Mouse (Mus musculus) kidney, postnatal 36 days (tissue): ENCODE results near the gene Tle3.
A peak's percentile ranks its signal among the peaks of the same experiment; 100 is the strongest.

ENCODE experiments used
- DNase-seq, 2 experiments: peaks; one replicate each; pipeline ENCODE4 v3.0.0; 2021 to 2022; ENCODE audit warnings: mixed read lengths in 2 of 2

The Tle3 gene

DNA sequence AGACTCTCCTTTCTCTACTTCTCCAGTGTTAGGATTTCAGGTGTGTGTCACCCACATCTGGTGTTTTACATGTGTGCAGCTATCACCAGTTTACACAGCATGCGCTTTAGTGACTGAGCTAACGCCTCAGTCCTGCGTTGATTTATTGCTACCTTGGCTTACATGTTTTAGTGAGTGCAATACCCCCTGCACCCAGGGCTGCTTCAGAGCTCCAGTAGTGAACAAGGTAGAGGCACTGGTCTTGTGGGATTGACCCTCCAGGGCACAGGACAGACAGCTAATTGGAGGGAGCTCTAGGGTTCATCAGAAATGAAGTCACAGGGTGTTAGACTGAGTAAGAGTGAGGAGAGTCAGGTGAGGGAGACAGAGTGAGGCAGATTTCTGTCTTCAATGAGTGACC, 12.4 kb upstream of the Tle3 start:
- DNase-seq = no peak

DNA sequence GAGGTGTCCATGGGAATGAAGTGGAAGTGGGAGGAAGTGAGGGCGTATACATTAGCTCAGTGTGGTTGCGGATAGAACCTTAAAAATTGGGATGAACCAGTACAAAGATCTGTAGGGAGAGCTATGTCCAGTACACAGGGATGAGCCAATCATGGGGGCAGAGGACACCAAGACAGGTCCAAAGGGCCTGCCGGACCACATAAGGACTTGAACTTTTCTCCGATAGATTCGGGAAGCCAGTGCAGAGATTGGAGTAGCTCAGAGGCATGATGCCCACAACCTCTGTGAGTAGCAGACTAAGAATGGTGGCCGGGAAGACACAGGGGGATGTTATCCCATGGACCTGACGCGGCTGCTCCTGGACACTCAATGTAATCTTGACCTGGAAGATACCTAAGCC, 12.0 kb upstream of the Tle3 start:
- DNase-seq = no peak

DNA sequence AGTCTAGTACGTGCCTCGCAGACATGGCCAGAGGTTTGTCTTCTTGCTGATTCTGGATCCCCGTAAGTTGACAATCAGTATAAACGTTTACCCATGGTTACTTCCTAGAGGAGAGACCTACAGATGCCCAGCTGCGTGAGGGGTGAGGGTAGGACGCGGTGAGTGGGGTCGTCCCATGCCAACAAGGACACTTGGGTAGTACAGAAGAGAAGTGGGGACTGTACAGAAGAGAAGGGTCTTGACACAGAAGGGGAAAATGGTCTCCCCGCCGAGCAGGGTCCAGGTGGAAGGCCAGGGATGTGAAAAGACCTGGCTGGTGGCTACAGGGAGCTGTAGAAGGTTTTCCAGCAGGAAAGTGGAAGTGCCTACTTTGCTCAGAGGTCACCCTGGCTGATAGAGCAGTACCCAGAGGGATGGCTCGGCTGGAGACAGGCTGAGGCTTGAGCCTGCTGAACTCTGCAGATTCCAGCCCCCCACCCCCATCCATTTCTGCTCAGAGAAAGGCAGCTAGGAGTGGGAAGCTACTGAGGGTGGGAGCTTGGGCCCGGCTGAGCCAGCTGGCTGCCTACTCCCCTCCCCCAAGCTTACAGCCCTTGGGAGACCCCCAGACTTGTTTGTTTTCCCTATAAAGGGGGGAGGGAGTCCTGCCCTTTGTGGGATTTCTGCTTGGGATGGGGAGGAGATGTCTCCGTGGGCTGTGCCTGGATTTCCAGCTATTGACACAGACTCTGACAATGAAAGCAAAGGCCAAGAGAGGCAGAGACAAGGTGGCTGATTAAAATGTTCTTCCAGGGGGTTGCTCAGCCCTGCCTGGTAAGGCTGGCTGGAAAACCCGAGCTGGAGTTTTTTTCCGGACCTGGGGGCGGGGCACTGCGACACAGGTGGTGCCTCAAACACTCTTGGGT, 11.2 kb upstream of the Tle3 start:
- DNase-seq = peak in 1 of 2 experiments; percentile 73

DNA sequence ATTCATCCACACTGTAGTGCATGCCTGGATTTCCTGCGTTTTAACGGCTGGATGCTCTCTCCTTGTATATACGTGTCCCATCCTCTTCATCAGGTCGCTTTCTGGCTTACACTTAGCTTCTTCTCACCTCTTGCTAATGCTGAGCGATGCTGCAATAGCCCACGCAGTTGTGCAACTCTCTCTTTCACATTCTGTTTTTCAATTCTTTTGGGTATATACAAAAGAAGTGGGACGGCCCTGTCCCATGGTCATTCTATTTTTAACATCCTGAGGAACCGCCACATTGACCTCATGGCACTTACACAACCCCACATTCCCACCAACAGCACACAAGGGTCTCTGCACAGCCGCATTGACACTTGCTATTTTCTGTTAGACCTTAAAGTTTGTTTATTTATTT, 9.0 kb upstream of the Tle3 start:
- DNase-seq = no peak

DNA sequence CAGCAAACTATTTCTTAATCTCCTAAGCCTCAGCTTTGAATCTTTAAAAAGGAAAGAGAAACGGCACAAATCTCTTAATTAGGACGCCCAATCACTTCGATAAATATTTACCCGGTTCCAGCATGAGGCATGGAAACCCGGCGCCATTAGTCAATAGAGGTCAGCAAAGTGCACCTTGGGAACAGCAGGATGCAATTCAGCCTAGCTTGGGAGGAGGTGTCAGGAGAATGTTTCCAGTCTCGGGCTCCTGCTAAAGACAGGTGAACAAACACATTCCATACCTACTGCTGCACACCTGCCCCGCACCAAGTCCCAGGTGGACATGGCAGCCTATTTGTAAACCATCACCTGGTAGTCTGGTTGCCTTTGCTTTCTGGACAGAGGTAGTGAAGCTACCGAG, 6.1 kb upstream of the Tle3 start:
- DNase-seq = no peak

DNA sequence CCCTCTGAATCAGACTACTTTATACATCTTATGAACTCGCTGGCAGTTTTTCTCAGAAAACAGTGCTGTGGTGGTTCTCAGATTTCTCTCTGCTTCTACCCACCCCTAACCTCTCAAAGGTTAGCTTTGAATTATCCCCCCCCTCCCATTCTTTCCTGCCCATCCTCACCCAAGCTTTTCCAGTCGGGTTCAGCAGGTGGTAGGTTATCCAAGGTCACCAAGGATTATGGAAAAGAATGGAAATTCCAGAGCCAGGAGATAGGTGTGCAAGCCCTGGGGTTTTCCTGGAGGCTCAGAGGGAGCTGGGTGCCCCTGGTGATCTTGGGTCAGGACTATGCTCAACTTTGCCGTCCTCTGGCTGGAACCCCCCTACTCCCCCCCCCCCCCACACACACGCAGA, 5.0 kb upstream of the Tle3 start:
- DNase-seq = no peak

DNA sequence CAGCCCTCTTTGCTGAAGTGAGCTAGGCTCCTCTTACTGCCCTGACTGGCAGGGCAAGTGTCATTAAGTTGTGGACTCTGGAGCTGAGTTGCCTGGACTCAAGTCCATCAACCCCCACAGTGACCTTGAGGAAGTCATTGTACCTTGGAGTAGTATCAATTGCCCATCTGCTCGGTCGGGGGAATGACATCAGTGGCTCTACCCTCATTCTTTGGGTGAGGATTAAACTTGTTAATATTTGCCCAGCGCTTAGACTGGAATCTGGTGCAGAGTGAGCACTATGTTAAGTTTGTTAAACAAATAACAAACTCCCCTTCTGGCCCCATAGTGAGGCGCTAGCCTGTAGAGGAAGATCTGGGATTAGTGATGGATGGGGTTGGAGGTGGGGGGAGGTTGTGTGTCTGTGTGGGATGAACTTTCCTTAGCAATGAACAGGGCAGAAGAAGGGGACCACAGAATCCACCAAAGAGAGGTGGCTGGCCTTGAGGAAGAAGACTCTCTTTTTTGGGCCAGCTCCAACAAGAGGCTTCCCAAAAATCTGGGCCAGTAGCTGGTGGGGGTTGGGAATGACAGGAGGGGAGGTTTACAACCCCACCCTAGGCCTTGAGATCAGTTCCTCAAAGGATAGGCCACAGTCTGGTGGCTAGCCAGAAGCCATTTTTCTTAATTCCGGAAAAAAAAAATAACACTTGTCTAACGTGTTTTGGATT, 4.2 kb upstream of the Tle3 start:
- peak; percentile 72 to 93 for DNase-seq

DNA sequence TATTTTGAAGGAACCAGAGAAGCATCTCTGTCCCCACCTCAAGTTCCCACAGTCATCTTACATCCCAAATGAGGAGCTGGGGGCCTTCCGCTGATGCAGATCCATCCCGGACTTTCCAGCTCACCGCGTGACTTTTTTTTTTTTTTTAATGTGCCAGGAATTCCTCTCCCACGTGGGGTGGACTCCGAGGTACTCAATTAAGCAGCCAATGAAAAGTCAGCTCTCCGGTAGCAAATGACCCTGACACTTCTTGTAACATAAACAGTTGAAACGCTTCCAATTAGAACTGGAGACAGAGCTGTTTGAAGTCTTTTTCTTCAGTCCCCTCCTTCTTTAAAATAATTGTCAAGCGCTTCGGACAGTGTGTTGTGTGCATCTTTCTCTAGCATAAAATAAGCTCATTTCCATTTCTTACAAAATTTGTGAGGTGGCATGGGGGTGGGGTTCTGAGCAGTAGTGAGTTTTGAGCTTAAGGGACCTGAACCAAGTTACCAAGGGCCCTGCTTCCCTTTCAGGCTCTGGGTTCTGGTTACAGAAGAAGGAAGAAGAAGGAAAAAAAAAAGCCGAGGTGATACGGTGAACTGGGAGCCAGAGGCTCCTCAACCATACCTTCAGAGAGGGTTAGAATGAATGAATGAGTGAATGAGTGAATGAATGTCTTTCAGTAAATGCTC, 3.5 kb upstream of the Tle3 start:
- peak; percentile 89 to 96 for DNase-seq

DNA sequence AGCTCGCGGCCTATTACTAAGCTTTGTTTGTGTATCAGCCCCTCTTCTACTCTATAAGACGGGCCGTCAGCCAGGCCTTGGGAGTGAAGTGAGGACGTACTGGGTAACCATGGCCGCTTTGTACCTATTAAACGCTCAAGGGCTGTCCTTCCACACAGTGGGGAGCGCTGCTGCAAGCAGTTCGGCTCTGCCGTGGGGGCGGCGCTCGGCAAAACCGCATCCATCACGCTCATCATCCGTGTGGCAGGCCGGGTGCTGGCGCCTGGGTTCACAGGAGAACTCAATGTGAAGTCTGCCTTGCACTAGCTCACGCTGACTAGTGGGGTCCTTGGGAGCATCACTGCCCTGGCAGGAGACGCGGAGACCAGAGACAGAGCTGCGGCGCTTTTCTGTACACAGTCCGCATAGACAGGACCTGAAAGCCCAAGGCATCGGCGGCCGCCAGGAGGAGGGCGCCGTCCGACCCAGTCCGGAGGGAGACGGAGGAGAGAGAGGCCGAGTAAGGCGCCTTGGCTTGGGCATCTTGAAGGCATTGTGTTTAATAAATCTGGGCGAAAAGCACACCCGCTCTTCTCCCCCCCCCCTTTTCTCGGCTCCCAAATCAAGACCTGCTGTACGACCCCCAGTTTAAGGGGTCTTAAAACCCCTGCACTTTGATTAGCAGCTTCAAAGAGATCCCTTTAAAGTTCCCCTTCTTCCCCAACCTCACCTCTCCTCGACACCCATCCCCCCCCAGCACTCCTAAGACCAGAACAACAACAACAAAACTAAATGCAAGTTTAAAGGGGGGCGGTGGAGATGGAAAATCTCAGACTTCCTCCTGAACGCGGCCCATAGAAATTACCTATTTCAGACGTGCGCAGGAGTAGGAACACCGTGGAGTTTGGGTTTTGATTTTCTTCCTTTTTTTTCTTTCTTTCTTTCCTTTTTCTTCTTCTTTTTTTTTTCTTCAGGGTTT, 2.6 kb upstream of the Tle3 start:
- peak in 1 of 2 experiments; percentile 63 for DNase-seq

DNA sequence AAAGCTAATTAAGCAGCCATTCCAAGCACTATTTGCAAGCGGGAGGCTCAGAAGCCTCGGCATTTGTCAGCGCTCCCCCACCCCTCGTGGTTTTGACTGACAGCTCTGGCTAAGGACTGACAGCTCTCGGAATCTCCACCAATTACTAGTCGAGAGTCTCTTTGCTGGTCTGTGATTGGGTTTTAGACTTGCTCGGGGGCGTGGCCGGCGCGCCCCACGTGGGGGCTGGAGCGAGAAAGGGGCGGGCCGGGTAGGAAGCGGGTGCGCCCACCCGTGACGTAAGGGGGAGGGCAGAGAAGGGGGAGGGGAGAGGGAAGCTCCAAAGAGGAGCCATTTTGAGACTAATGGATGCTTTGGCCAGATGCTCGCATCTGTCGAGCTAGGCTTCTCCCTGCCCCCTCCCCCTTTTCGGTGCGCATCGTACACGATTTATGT, 1.7 kb upstream of the Tle3 start:
- peak; percentile 99 to 100 for DNase-seq

DNA sequence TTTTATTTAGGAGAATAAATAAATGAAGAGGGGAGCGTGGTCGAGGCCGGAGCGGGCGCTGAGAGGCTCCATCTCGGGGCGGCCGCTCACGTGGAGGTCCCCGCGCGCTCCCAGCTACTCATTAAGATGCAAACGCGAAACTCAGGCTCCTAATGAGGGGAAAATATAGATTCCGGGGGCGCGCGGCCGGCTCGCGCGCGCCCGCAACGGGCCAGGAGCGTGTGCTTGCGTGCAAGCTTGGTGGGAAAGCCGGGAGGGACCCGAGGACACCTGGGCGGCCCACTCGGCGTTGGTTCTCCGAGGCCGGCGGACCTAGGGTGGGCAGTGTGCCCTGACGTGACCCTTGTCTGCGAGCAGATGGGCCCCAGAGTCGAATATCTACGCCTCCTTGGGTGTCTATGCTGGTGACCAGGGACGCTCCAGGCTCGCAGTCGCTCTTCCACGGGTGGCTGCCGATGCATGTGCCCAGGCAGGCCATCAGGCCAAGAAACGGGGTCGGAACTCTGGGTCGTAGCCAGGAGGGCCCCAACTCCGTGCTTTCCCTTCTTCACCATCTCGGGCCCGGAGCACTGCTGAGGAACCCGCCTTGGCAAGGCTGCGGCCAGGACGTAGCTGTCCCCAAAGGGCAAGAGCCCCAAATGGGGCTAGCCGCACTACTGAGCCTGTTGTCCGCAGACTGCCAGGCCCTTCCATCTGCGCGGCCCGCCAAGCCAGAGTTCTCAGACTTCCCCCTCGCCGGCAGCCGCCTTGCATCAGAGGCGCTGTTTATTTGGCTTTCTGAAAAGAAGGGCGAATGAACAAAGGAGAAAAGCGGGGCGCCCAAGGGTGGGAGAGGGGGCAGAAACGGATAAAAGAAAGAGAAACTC, 1.0 kb upstream of the Tle3 start:
- DNase-seq = peak; percentile 66 to 79

DNA sequence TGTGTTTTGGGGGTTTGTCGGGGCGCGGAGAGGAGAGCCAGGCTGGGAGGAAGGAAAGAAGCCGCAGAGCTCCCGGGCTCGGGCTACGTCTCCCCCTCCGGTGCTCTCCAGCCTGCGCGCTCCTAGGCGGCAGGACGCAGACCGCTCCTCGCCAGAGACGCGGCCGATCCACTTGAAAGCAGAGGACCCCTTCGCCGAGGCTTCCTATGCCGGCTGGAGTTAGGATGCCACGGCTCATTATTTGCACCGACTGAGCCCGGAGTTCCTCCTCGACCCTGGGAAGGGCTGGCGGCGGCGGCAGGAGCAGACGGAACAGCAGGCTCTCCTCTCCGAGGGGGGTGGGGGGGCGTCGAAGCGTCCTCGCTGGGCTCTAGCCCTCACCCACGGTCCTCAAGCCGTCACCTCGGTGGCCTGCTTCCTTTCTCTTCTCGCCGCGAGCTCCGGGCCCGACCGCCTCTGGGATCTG, 377 bp downstream of the Tle3 start:
- DNase-seq = no peak

DNA sequence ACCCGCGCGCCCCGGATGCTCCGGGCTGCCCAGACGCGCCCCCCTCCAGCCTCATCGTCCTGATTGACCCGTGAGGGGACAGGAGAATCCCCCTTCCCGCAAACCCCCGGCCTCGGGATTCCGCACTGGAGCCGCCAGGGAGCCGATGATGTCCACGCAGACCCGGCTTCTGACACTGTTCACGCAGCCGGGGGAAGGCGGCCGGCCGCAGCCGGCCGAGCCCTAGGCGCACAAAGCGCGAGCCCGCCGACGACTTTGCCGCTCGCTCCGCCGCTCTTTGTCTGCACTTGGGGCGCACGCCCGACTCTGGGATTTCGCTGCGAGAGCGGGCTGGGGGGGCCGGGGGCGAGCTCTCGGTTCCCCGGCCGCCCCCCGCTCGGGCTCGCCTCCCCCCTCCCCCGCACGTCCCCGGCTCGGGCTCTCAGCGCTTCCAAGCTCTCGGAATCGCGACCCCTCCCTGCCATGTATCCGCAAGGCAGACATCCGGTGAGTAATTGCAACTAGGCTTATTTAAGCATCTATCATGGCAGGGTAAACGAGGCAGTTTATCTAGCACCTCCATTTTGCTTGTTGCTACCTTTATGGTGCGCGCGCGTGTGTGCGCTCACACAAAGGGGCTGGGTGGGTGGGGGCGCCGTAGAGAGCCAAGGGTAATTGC, 939 bp downstream of the Tle3 start:
- peak in 1 of 2 experiments; percentile 66 for DNase-seq

DNA sequence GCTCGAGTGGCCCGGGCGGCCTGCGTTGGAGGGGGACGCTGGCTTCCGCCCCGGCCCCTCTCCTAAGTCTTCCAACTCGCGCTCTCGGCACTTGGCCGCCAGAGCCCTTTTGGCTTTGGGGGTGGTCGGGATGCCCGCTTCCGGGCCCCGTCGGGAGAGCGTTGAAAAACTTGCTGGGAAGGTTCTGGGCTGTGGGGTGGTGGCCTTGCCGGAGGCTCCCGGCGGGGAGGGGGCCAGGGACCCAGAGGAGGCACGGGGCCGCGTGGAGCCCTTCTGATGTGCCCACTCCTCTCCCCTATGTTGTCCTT, 1.4 kb downstream of the Tle3 start:
- DNase-seq = peak in 1 of 2 experiments; percentile 50

DNA sequence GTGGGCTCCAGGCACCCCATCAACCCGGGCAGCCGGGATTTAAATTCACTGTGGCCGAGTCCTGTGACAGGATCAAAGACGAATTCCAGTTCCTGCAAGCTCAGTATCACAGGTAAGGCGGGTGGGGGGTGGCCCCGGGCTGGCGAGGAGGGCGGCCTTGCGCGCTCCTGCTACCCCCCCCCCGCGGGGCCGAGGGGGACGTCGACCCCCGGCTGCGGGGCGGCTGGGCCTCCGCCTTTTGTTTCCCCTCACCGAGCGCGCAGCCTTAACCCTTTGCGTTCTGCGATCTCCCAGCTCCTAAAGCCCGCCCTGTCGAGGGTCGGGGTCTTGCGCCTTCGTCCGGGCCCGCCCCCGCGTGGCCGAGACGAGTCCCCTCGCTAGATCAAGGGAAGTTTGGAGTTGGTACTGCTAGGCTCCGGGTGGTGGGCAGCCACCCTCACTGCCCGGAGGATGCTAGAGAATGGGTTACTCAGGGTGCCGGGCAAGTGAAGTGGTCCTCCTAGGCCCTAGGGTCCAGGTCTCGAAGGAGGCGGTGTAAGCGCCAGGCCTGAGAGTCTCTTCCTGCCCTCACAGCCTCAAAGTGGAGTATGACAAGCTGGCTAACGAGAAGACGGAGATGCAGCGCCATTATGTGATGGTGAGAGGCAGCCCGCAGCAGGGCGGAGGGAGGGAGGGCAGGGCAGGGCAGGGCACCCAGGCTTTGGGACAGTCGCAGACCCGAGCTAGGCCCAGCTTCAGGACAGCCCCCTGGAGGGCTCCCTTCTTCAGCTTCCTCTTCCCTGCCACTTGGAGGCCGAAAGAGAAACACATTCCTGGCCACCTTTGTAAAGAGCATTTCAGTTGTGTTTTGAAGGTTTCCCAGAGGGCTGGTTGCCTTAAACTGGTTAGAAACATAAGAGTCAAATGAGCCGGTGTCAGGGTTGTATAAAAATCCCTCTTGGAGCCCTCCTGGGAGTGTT, 2.1 kb downstream of the Tle3 start:
- DNase-seq = peak in 1 of 2 experiments; percentile 59

DNA sequence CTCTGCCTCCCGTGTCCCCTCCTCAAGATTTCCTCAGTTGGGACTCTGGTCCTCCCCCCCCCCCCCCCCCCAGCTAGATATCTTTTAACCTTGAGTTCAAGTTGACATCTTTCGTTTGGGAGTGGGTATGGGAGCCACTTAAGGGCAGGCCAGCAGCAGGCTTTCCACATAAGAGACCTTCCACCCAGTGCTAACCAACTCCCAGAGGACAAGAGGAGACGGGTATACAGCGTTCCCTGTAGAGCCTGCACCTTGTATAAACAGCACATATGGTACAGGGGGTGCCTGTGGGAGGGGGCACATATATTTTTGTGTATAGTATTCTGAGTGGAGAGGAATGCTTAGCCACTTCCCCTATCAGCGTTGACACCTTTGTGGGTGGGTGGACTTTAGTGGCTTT, 2.8 kb downstream of the Tle3 start:
- no peak for DNase-seq

DNA sequence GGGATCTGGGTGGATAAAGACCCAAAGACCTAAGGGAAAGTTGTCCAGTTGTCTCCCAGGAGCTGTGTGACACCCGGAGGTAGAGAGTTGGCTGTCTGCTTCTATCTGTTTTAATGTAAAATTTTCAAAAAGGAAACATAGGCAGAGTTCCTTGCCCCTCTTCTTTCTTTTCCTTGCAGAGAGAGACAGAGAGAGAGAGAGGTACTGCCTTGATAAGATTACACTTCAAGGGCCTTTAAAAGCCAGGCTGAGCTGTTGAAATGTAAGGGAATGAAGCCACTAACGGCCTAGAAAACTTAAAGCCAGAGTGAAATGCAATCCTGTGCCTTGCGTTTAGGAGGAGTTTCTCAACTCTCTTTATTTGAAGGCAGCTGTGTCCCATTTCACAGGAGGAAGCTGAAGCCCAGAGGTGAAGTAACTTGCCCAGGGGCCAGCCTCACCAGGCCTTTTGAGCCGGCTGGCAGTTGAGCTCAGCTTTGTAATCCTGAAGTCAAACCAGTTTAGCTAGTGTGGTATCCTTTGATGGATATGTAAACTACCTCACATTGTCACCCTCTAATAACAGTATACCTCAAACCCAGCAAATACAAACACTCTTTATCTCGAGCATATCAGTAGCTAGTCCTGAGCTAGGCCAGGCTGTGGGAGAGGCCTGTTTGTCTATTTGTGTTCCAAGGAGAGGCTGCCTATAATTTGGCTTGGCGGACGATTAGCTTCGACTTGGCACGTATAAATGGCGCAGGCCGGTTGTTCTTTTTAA, 3.8 kb downstream of the Tle3 start:
- DNase-seq = no peak

DNA sequence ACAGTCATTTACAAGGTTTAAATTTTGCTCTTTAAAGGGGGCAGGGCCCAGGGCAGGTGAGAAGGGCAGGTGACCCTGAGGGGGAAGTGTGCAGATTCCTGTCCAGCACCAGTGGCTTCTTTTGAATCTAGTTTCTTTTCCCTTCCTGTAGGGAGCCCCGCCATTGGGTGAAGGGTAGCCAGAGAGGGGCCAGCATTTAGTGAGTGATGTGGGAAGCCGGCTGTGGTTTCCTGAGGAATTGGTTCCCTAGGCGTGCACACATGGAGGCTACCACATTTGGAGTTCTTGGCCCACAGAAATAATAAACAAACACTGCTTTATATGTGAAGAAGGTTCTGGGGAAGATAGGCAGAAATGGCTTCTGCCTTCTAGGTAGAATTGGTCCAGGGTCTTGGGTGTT, 4.5 kb downstream of the Tle3 start:
- DNase-seq = no peak
